Mouse (Mus musculus): Measurements from ENCODE around the gene Pitpnm2.

Gene Pitpnm2

DNA sequence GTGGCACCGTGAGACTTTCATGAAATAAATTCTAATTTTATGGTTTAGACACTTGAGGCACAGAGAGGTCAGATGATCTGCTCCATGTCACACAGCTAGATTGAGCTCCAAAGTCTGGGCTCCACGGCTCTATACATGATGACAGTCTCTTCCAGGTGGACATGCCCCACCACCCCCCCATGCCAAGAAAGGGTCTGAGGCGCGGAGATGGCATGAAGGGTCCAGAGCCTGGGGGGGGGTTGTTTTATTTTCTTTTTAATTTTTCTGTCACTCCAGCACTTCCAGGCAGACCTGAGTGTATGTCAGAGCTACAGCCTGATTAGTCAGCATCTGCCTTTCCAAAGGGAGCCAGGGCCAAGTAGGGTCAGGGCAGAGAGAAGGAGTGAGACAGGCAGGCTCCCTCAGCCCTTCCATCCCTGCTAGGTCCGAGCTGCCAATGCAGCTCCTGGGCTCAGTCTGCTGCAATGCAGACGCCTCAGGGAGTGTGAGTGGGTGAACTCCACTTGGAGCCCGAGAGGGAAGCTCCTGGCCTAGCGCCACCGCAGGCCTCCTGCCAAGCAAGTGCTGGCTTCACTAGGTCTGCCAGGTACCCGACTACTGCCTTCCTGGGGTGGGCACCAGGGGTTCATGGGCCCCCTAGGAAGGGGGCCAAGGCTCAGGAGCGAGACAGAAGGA, 156.3 kb downstream of the Pitpnm2 start:
- DNase-seq (ENCODE audit: low spot score): no peak

DNA sequence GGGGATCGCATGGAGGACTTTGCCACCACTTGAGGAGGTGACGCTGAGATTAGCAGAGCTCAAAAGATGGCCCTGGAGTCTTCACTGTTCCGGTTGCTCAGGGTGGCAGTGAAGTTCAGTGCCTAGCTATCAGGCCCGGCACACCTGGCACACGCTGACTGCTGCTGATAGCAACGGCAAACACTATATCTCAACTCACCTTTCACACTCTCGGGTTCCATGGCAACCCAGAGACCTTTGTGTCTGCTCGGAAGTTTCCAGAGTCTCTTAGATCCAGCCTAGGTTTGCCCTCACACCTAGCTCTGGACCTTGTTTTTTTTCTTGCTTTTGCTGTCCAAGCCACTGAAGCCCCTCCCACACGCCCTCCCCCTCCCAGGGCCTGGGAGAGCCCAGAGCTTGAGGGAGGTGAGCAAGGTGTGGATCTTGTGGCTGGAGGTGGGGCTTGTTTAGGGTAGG, 157.6 kb downstream of the Pitpnm2 start:
- DNase-seq (ENCODE audit: low spot score): no peak

DNA sequence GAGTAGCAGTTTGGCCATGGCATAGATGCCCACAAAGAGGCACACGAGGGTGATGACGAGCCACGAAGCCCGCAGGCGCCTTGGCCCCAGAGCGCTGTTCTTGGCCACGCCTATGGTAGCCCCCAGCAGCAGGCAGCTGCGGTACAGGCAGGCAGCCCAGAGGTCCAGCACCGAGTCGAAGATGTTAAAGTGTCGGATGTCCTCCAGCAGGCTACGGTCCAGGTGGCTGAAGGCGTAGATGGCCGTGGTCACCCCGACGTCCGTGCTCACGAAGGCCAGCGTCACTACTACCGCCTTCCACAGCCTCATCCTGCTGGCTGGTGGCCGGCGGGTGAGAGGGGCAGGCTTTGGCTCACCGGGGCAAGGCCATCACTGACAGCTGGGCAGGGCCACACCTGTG, 159.7 kb downstream of the Pitpnm2 start:
- DNase-seq (ENCODE audit: low spot score): no peak

- no peak for DNase-seq (ENCODE audit: low spot score)
Measured at GRCm38 (mm10) chr5:124086876-124087275, 162.7 kb downstream of the Pitpnm2 start.

- no peak for DNase-seq (ENCODE audit: low spot score)
Measured at GRCm38 (mm10) chr5:124085513-124085912, 164.0 kb downstream of the Pitpnm2 start.

GRCm38 (mm10) chr5:124084588-124085173, 164.9 kb downstream of the Pitpnm2 start:
- peak; percentile 89 for DNase-seq (ENCODE audit: low spot score)

DNA sequence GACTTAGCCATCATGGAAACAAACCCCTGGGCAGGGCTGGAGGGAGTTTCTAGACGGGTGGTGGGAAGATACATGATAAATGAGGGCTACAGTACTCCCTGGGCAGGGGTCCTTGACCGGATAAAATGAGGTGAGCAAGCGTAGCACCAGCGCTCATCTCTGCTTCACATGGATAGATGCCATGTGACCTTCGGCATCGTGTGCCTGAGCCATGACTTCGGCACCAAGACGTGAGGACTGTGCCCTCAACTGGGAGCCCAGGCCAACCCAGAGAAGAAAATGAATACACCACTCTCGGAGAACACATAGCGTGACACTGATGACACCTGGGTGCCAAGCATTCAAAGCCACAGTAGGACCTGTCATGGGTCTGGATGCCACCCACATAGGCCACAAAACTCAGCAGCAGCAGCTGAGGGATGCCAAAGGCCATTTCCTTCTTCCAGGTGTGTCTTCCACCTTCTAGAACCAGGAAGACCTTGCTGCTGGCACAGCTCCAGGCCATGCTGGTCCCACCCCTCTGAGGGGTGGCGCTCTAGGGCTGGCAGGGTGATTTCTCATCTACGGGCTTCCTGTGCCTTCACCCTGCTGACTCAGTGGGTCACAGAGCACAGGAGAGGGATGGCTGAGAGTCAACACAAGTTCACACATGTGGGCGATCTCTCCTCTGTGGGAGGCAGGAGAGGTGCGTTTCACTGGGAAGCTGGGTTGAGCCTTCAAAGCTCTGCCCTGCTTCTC, 165.5 kb downstream of the Pitpnm2 start:
- DNase-seq (ENCODE audit: low spot score): no peak

DNA sequence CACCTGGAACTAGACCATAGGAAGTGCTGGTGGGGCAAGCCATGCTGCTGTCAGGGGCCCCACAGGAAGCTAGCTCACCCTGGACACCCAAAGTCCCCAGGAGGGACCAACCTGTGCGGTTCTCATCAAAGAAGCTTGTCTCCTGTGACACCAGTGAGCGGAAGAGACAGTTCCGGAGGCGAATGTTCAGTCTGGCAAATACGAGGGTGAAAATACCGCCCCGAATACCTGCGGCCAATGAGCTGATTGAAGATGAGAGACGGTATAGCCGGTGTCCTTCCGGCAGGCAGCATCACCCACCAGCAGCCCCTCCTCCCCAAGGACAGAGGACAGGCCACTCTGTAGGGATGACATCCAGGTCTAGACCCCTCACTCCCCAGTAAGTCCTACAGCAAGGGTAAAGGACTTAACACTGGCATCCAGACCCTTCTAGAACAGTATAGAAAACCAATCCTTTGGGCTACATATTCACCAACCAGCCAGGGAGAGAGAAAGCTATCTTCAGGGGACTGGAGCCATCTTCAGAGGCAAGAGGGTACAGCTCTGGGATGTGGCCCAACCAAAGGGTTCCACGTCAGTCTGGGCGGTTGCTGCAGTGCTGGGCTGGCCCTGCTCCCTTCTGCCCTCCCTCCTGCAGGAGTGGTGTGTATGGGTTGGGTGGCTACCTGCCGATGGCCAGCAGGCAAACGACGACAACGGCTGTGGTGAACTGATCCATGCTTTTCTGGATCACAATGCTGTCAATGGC, 166.4 kb downstream of the Pitpnm2 start:
- DNase-seq (ENCODE audit: low spot score): no peak

DNA sequence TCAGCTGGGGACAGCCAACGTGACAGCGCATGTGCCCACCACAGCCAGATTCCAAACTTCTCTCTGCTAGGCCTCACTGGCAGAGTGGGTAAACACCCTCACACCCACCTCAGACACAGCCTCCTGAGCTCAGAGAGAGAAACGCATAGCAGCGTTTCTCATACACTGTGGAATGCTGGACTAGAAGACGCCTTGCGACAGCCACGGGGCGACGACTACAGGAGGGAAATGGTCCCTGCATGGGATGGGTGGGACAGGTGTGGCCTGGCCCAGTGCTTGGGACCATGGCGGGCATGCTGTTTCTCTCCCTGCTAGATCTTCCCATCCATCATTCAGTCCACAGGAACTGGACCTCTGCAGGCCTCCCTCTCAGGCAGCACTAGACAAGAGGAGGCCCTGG, 167.1 kb downstream of the Pitpnm2 start:
- DNase-seq (ENCODE audit: low spot score): no peak

- DNase-seq (ENCODE audit: low spot score): no peak
Measured at GRCm38 (mm10) chr5:124079880-124080279, 169.7 kb downstream of the Pitpnm2 start.

GRCm38 (mm10) chr5:124078794-124079416, 170.7 kb downstream of the Pitpnm2 start:
- DNase-seq (ENCODE audit: low spot score): no peak

- DNase-seq (ENCODE audit: low spot score): no peak
Measured at GRCm38 (mm10) chr5:124077856-124078460, 171.6 kb downstream of the Pitpnm2 start.

- no peak for DNase-seq (ENCODE audit: low spot score)
Measured at GRCm38 (mm10) chr5:124077241-124077640, 172.3 kb downstream of the Pitpnm2 start.

DNA sequence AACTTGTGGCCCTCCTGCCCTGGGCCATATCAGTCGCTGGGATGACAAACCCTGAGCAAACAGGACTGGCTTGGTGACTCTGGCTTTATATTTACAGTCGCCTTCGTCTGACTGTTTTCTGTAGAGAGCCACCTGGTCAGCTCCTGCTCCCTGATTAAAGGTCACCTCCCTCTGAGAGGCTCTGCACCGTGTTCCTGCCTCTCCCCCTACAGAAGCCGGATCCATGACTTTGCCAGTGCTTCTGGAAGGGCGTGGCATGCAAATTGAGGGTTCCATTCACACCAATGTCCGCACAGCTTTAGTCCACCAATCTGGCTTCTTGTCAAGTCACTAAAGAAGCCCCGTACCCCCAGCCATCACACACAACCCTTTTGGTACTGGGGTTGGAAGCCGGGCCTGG, 173.0 kb downstream of the Pitpnm2 start:
- DNase-seq (ENCODE audit: low spot score): no peak

- DNase-seq (ENCODE audit: low spot score): no peak
Measured at GRCm38 (mm10) chr5:124075716-124076115, 173.8 kb downstream of the Pitpnm2 start.

DNA sequence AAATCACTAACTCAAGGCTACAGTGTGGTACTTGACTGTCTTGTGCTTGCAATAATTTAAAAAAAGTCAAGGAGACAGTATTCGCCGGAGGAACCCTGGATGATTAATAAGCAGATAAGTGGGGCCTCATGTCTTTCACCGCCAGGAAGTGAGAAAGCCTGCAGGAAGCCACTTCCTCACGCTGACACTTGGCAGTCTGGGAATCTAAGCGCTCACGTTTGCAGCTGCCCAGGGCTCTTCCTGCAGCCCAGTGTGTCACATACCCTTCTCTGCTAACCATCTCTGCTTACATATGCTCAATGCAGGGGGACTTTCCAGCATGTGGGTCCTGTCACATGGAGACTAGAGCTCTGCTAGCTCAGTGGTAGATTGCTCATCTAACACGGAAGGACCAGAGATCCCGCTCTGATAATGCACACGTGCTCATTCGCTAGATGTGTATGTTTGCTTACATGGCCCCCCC, 174.7 kb downstream of the Pitpnm2 start:
- DNase-seq (ENCODE audit: low spot score): peak; percentile 43

GRCm38 (mm10) chr5:124073682-124074081, 175.9 kb downstream of the Pitpnm2 start:
- peak; percentile 63 for DNase-seq (ENCODE audit: low spot score)

DNA sequence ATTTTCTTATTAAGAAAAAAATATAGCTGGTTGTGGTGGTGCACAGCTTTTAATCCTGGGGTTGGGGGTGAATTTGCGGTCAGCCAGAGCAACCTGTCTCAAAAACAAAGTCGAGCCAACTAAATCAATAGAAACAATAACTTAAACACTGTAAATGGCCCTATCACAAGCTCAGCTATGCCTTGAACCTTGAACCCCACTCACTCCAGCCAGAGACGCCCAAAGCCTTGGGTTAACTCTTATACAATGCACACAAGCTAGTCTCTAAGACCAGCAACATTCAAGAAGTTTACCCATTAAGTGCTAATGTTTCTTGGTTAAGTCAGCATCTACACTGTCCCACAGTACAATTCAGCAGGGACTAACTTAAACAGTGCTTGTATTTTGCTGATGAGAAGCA, 179.9 kb downstream of the Pitpnm2 start:
- no peak for DNase-seq (ENCODE audit: low spot score)

All from embryo, embryonic 10.5 days (tissue).